Mouse (Mus musculus): ENCODE measurements around the gene Trrap. TPM values are rescaled to one million over a fixed set of nuclear protein-coding genes. Genes with fewer than 3 reads are reported as not detected.

Gene Trrap
- polyA plus RNA-seq, 1 experiment = 61.1 TPM

- TF ChIP-seq CTCF (IDR thresholded peaks at IDR 0.05; ENCODE audit: low read depth, low read length) = no peak
- Histone ChIP-seq H3K4me3 (ENCODE audit: insufficient read depth, low read length) (no peak overlapping the region), H3K27ac (ENCODE audit: insufficient read depth, low read depth, low read length) (no peak overlapping the region), H3K4me1 (ENCODE audit: control insufficient read depth, insufficient read depth, low read length) (no peaks in the 10 kb centered on the region)
These were observed 91.8 kb downstream of the Trrap start for GRCm38 (mm10) chr5:144859284-144859683.

- Histone ChIP-seq H3K27ac (ENCODE audit: insufficient read depth, low read depth, low read length) (no peak overlapping the region), H3K4me1 (ENCODE audit: control insufficient read depth, insufficient read depth, low read length) (no peaks in the 10 kb centered on the region), H3K4me3 (ENCODE audit: insufficient read depth, low read length) (no peak overlapping the region)
- TF ChIP-seq CTCF (IDR thresholded peaks at IDR 0.05; ENCODE audit: low read depth, low read length) = no peak
- TF ChIP-seq POLR2A (IDR thresholded peaks at IDR 0.05; ENCODE audit: borderline replicate concordance, low read depth, low read length) = no peak
These were observed 93.4 kb downstream of the Trrap start for GRCm38 (mm10) chr5:144860913-144861312.

GRCm38 (mm10) chr5:144866923-144867322, 99.4 kb downstream of the Trrap start:
- Histone ChIP-seq H3K4me3 (ENCODE audit: insufficient read depth, low read length) (no peak overlapping the region), H3K27ac (ENCODE audit: insufficient read depth, low read depth, low read length) (no peak overlapping the region), H3K4me1 (ENCODE audit: control insufficient read depth, insufficient read depth, low read length) (no peaks in the 10 kb centered on the region)
- no peak for TF ChIP-seq CTCF (IDR thresholded peaks at IDR 0.05; ENCODE audit: low read depth, low read length)
- TF ChIP-seq POLR2A (IDR thresholded peaks at IDR 0.05; ENCODE audit: borderline replicate concordance, low read depth, low read length) = no peak

GRCm38 (mm10) chr5:144869466-144869865, 101.9 kb downstream of the Trrap start:
- Histone ChIP-seq H3K4me3 (ENCODE audit: insufficient read depth, low read length) (no peak overlapping the region), H3K4me1 (ENCODE audit: control insufficient read depth, insufficient read depth, low read length) (no peaks in the 10 kb centered on the region)
- TF ChIP-seq CTCF (IDR thresholded peaks at IDR 0.05; ENCODE audit: low read depth, low read length) (no peak), POLR2A (IDR thresholded peaks at IDR 0.05; ENCODE audit: borderline replicate concordance, low read depth, low read length) (no peak)

GRCm38 (mm10) chr5:144870782-144871181, 103.2 kb downstream of the Trrap start:
- no peak overlapping the region for H3K27ac ChIP-seq (ENCODE audit: insufficient read depth, low read depth, low read length)
- H3K4me1 ChIP-seq (ENCODE audit: control insufficient read depth, insufficient read depth, low read length) = 0 out of 2 replicates have a peak, but pooled peaks cover 3% of the 10 kb centered on the region
- H3K4me3 ChIP-seq (ENCODE audit: insufficient read depth, low read length) = no peak overlapping the region
- TF ChIP-seq POLR2A (IDR thresholded peaks at IDR 0.05; ENCODE audit: borderline replicate concordance, low read depth, low read length) (no peak), CTCF (IDR thresholded peaks at IDR 0.05; ENCODE audit: low read depth, low read length) (no peak)

More at GRCm38 (mm10) chr5:144869466-144869865, 101.9 kb downstream of the Trrap start:
- no peak overlapping the region for H3K27ac ChIP-seq (ENCODE audit: insufficient read depth, low read depth, low read length)

- H3K4me3 ChIP-seq (ENCODE audit: insufficient read depth, low read length) = no peak overlapping the region
- H3K4me1 ChIP-seq (ENCODE audit: control insufficient read depth, insufficient read depth, low read length) = 0 out of 2 replicates have a peak, but pooled peaks cover 4% of the 10 kb centered on the region
- no peak for TF ChIP-seq CTCF (IDR thresholded peaks at IDR 0.05; ENCODE audit: low read depth, low read length)
- no peak for TF ChIP-seq POLR2A (IDR thresholded peaks at IDR 0.05; ENCODE audit: borderline replicate concordance, low read depth, low read length)
- no peak overlapping the region for H3K27ac ChIP-seq (ENCODE audit: insufficient read depth, low read depth, low read length)
These were observed 104.2 kb downstream of the Trrap start for GRCm38 (mm10) chr5:144871775-144872174.

- TF ChIP-seq POLR2A (IDR thresholded peaks at IDR 0.05; ENCODE audit: borderline replicate concordance, low read depth, low read length) (no peak), CTCF (IDR thresholded peaks at IDR 0.05; ENCODE audit: low read depth, low read length) (no peak)
- Histone ChIP-seq H3K27ac (ENCODE audit: insufficient read depth, low read depth, low read length) (no peak overlapping the region), H3K4me3 (ENCODE audit: insufficient read depth, low read length) (no peak overlapping the region), H3K4me1 (ENCODE audit: control insufficient read depth, insufficient read depth, low read length) (0 out of 2 replicates have a peak, but pooled peaks cover 4% of the 10 kb centered on the region)
These were observed 104.8 kb downstream of the Trrap start for GRCm38 (mm10) chr5:144872326-144872725.

- 0 out of 2 replicates have a peak, but pooled peaks cover 4% of the 10 kb centered on the region for H3K4me1 ChIP-seq (ENCODE audit: control insufficient read depth, insufficient read depth, low read length)
- no peak overlapping the region for H3K4me3 ChIP-seq (ENCODE audit: insufficient read depth, low read length)
- no peak overlapping the region for H3K27ac ChIP-seq (ENCODE audit: insufficient read depth, low read depth, low read length)
- TF ChIP-seq CTCF (IDR thresholded peaks at IDR 0.05; ENCODE audit: low read depth, low read length) (no peak), POLR2A (IDR thresholded peaks at IDR 0.05; ENCODE audit: borderline replicate concordance, low read depth, low read length) (no peak)
These were observed 105.3 kb downstream of the Trrap start for GRCm38 (mm10) chr5:144872867-144873266.

GRCm38 (mm10) chr5:144875227-144875626, 107.7 kb downstream of the Trrap start:
- no peak overlapping the region for H3K27ac ChIP-seq (ENCODE audit: insufficient read depth, low read depth, low read length)
- 0 out of 2 replicates have a peak, but pooled peaks cover 4% of the 10 kb centered on the region for H3K4me1 ChIP-seq (ENCODE audit: control insufficient read depth, insufficient read depth, low read length)
- H3K4me3 ChIP-seq (ENCODE audit: insufficient read depth, low read length) = no peak overlapping the region
- TF ChIP-seq CTCF (IDR thresholded peaks at IDR 0.05; ENCODE audit: low read depth, low read length) = no peak
- no peak for TF ChIP-seq POLR2A (IDR thresholded peaks at IDR 0.05; ENCODE audit: borderline replicate concordance, low read depth, low read length)

- H3K27ac ChIP-seq (ENCODE audit: insufficient read depth, low read depth, low read length) = no peak overlapping the region
- no peak overlapping the region for H3K4me3 ChIP-seq (ENCODE audit: insufficient read depth, low read length)
- 0 out of 2 replicates have a peak, but pooled peaks cover 4% of the 10 kb centered on the region for H3K4me1 ChIP-seq (ENCODE audit: control insufficient read depth, insufficient read depth, low read length)
- TF ChIP-seq POLR2A (IDR thresholded peaks at IDR 0.05; ENCODE audit: borderline replicate concordance, low read depth, low read length) (no peak), CTCF (IDR thresholded peaks at IDR 0.05; ENCODE audit: low read depth, low read length) (peak; percentile 91)
These were observed 108.4 kb downstream of the Trrap start for GRCm38 (mm10) chr5:144875892-144876291.

GRCm38 (mm10) chr5:144877021-144877420, 109.5 kb downstream of the Trrap start:
- Histone ChIP-seq H3K27ac (ENCODE audit: insufficient read depth, low read depth, low read length) (no peak overlapping the region), H3K4me3 (ENCODE audit: insufficient read depth, low read length) (no peak overlapping the region), H3K4me1 (ENCODE audit: control insufficient read depth, insufficient read depth, low read length) (0 out of 2 replicates have a peak, but pooled peaks cover 4% of the 10 kb centered on the region)
- TF ChIP-seq CTCF (IDR thresholded peaks at IDR 0.05; ENCODE audit: low read depth, low read length) = no peak
- TF ChIP-seq POLR2A (IDR thresholded peaks at IDR 0.05; ENCODE audit: borderline replicate concordance, low read depth, low read length) = no peak

Measured in bone marrow macrophage, adult 2 months (primary cell).